Mouse (Mus musculus): ENCODE results near the gene Birc6. TPM values are rescaled to one million over a fixed set of nuclear protein-coding genes. Genes with fewer than 3 reads are reported as not detected.

The Birc6 gene
- polyA plus RNA-seq, 1 experiment from 2014 or later, result 102 TPM

DNA sequence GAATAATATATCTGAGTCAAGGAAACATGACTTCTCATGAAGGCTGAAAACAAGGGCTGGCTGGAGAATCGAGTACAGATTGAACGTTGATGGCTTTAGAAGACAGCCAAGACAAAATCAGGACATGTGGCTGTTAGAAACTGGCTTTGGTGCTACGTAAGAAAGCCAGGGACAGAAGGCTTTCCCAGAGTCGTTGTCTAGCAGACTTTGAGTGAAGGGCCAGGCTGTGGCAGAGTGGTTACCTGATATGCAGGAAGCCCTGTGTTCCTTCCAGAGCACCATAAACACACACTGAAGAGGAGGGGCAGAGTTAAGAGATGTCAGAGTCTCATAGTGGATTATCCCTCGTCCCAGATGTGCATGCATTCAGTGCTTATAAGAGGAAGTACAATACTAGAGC lies 49.1 kb downstream of the Birc6 start:
- Histone ChIP-seq H3K27ac (no peak overlapping the region), H3K9me3 (no peaks in the 10 kb centered on the region), H3K27me3 (no peaks in the 10 kb centered on the region), H3K36me3 (peaks cover 27% of the 10 kb centered on the region), H3K4me2 (no peak overlapping the region), H3K4me3 (no peak overlapping the region), H3K9ac (no peak overlapping the region), H3K4me1 (replicated peaks) (no peaks in the 10 kb centered on the region)
- WGBS, result 80% methylated on average over 5 of the region's 5 CpGs
- no peak for ATAC-seq (ENCODE audit: low FRiP score)

DNA sequence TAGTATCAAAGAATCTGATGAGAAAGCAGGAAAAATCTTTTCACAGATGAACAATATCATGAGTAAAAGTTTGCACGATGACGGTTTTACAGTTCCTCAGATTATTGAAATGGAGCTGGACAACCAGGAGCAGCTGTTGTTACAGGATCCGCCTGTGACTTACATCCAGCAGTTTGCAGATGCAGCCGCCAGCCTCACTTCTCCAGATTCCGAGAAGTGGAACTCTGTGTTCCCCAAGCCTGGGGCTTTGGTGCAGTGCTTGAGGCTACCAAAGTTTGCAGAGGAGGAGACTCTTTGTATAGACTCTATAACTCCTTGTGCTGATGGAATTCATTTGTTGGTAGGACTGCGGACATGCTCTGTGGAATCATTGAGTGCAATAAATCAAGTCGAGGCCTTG lies 51.5 kb downstream of the Birc6 start:
- no peak for ATAC-seq (ENCODE audit: low FRiP score)
- 91% methylated on average over 7 of the region's 7 CpGs for WGBS
- no peaks in the 10 kb centered on the region for H3K27me3 ChIP-seq

DNA sequence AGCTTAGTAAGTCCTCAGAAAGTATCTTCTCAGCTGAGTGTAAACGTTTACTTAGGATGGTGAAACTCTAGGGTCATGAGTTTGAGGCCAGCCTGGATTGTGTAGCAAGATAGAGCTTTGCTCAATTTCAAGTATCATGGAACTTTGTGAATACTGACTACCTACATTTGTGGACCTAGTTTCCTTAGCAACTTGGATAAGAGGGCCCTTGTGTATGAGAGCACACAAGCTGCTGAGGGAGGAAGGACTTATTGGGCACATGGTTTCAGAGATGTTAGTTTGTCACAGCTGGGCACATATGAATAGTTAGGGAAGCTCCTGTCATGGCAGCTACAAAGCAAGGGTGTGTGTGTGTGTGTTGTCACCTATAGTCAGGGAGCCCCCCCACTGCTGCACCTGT lies 52.6 kb downstream of the Birc6 start:
- no peak for ATAC-seq (ENCODE audit: low FRiP score)
- Histone ChIP-seq H3K4me2 (no peak overlapping the region), H3K36me3 (peaks cover 22% of the 10 kb centered on the region), H3K27ac (no peak overlapping the region), H3K4me3 (no peak overlapping the region), H3K9ac (no peak overlapping the region), H3K4me1 (replicated peaks) (no peaks in the 10 kb centered on the region), H3K9me3 (no peaks in the 10 kb centered on the region), H3K27me3 (no peaks in the 10 kb centered on the region)
- 96% methylated on average over 1 of the region's 1 CpGs for WGBS

More for the DNA sequence above, 51.5 kb downstream of the Birc6 start:
- Histone ChIP-seq H3K36me3 (peaks cover 22% of the 10 kb centered on the region), H3K9me3 (no peaks in the 10 kb centered on the region), H3K4me1 (replicated peaks) (no peaks in the 10 kb centered on the region), H3K4me2 (no peak overlapping the region), H3K27ac (no peak overlapping the region), H3K9ac (no peak overlapping the region), H3K4me3 (no peak overlapping the region)

DNA sequence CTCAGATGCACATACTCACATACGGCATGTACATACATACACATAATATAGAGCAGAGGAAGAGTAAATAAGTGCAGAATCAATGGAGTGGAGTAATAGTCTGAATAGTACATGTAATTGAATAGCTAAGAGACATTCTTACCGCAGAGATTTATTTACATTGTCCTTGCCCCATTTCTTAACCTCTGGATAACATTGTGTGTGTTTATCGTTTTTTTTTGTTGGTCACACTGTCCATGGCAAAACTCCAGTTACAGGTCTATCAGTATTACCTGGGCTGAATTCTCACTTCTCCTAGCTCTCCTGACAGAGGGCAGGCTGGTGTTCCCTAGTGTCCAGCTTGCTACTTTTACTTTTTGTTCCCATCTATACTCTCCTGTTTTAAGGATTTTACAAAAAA lies 58.7 kb downstream of the Birc6 start:
- Histone ChIP-seq H3K4me3 (no peak overlapping the region), H3K4me1 (replicated peaks) (no peaks in the 10 kb centered on the region), H3K36me3 (peaks cover 12% of the 10 kb centered on the region), H3K9me3 (no peaks in the 10 kb centered on the region), H3K27ac (no peak overlapping the region), H3K9ac (no peak overlapping the region), H3K27me3 (no peaks in the 10 kb centered on the region), H3K4me2 (no peak overlapping the region)
- whole genome bisulfite sequencing, result 89% methylated on average over 3 of the region's 3 CpGs
- ATAC-seq (ENCODE audit: low FRiP score), result no peak

DNA sequence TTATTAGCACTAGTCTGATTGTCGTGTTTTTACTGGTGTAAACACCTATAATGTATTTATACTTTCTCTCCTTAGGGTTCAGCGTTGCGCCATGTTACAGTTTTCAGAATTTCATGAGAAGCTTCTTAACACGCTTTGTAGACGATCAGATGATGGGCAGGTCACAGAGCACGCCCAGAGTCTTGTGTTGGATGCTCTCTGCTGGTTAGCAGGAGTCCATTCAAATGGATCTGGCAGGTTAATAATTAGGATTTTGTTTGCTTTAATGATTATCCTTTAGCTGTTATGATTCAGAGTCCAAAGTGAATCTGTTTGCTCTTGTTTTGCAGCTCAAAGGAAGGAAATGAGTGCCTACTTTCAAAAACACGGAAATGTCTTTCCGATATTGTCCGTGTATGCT lies 70.8 kb downstream of the Birc6 start:
- no peaks in the 10 kb centered on the region for H3K9me3 ChIP-seq
- no peak overlapping the region for H3K4me2 ChIP-seq
- no peaks in the 10 kb centered on the region for H3K4me1 ChIP-seq (replicated peaks)
- no peak overlapping the region for H3K27ac ChIP-seq
- ATAC-seq (ENCODE audit: low FRiP score), result no peak
- no peak overlapping the region for H3K4me3 ChIP-seq
- H3K36me3 ChIP-seq, result peaks cover 56% of the 10 kb centered on the region
- no peak overlapping the region for H3K9ac ChIP-seq
- no peaks in the 10 kb centered on the region for H3K27me3 ChIP-seq
- WGBS, result 95% methylated on average over 9 of the region's 9 CpGs

DNA sequence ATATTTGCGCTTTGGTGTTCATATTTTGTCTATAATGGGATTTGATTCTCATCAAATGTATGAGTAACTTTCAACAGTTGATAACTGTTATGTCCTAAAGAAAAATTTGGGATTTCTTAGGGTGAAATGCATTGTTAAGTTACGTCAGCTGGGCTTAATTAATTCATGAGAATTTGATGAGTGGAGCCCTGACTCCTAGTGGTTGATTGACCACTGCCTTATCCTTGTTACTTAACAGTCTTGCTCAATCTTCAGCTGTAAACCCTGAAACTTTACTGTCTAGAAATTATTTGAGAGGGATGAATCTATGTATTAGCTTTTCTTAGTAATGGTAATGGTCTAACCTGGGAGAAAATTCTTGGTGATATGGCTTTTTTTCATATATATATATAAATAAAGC lies 71.3 kb downstream of the Birc6 start:
- Histone ChIP-seq H3K27me3 (no peaks in the 10 kb centered on the region), H3K36me3 (peaks cover 55% of the 10 kb centered on the region)
- 90% methylated on average over 2 of the region's 2 CpGs for WGBS

DNA sequence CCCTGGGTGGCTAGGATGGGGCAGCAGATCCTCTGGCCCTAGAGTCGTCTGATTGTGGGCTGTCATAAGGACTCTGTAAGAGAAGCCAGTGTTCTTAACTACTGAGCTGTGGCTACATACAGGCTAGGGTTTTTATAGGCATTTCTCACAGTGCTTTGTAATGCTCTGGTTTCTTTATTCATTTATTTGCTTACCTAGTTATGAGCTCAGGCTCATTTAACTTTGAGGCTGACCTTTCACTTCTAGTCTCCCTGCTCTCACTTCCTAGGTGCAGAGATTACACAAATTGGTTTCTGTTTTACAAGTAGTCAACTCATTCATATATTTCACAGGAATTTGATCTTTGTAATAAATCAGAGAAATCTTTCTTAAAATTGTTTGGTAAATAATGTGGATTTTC lies 73.1 kb downstream of the Birc6 start:
- ATAC-seq (ENCODE audit: low FRiP score), result no peak
- Histone ChIP-seq H3K4me1 (replicated peaks) (no peaks in the 10 kb centered on the region), H3K4me2 (no peak overlapping the region), H3K27me3 (no peaks in the 10 kb centered on the region), H3K4me3 (no peak overlapping the region), H3K9ac (no peak overlapping the region), H3K9me3 (no peaks in the 10 kb centered on the region), H3K27ac (no peak overlapping the region), H3K36me3 (peaks cover 53% of the 10 kb centered on the region)
- 89% methylated on average over 1 of the region's 1 CpGs for WGBS

More for the DNA sequence above, 71.3 kb downstream of the Birc6 start:
- Histone ChIP-seq H3K4me3 (no peak overlapping the region), H3K4me1 (replicated peaks) (no peaks in the 10 kb centered on the region), H3K9ac (no peak overlapping the region), H3K27ac (no peak overlapping the region), H3K4me2 (no peak overlapping the region), H3K9me3 (no peaks in the 10 kb centered on the region)
- ATAC-seq (ENCODE audit: low FRiP score), result no peak

DNA sequence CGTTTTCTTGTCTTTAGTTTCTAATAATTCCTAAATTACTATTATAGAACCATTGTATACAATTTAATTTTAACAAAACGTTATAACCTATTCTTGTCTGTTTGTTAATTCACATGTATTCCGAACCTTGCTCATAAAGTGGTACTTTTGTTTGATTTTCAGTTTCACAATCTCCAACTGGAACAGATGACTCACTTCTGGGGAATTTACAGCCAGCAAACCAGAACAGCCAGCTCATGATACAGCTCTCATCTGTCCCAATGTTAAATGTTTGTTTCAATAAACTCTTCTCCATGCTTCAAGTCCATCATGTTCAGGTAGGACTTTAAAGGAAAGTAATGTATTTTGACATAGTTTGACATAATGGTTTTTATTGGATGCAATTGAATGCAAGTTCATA lies 102.7 kb downstream of the Birc6 start:
- 96% methylated on average over 3 of the region's 3 CpGs for WGBS
- Histone ChIP-seq H3K36me3 (peaks cover 63% of the 10 kb centered on the region), H3K4me1 (replicated peaks) (no peaks in the 10 kb centered on the region), H3K27me3 (no peaks in the 10 kb centered on the region), H3K4me2 (no peak overlapping the region), H3K9me3 (no peaks in the 10 kb centered on the region), H3K27ac (no peak overlapping the region), H3K4me3 (no peak overlapping the region), H3K9ac (no peak overlapping the region)
- no peak for ATAC-seq (ENCODE audit: low FRiP score)

DNA sequence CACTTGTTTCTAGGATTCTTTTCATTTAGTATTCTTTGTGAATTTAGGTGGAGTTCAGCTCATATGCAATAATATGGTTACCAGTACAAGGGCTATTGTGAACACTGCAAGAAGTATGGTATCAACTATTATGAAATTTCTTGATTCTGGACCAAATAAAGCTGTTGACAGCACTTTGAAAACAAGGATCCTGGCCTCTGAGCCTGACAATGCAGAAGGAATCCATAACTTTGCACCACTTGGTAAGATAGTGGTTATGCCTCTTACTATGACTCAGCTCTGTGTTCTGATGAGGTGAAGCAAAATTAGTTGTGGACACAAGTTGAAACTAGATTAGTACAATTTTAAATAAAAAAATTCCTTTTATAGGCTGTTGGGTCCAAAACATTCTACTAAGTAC lies 114.3 kb downstream of the Birc6 start:
- ATAC-seq (ENCODE audit: low FRiP score), result no peak
- H3K36me3 ChIP-seq, result peaks cover 70% of the 10 kb centered on the region

DNA sequence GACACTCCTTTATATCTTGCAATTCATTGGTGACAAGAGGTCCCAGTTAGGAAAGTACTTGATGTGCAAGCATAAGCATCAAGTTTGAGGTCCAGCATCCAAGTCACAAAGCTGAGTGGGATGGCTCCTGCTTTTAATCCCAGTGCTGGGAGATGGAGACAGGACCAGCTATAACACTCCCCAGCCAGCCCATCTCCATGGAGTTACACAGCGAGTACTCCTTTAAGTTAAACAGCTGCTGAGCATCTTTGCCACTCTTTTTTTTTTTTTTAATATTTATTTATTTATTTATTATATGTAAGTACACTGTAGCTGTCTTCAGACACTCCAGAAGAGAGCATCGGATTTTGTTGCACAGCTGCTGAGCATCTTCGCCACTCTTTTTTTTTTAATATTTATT lies 130.3 kb downstream of the Birc6 start:
- H3K27ac ChIP-seq, result no peak overlapping the region
- no peak overlapping the region for H3K9ac ChIP-seq
- WGBS, result 99% methylated on average over 3 of the region's 3 CpGs
- H3K4me2 ChIP-seq, result no peak overlapping the region
- no peak overlapping the region for H3K4me3 ChIP-seq
- ATAC-seq (ENCODE audit: low FRiP score), result no peak
- H3K4me1 ChIP-seq (replicated peaks), result no peaks in the 10 kb centered on the region
- peaks cover 59% of the 10 kb centered on the region for H3K36me3 ChIP-seq
- no peaks in the 10 kb centered on the region for H3K27me3 ChIP-seq
- H3K9me3 ChIP-seq, result no peaks in the 10 kb centered on the region

More for the DNA sequence above, 114.3 kb downstream of the Birc6 start:
- no peak overlapping the region for H3K4me3 ChIP-seq
- H3K27ac ChIP-seq, result no peak overlapping the region
- no peaks in the 10 kb centered on the region for H3K27me3 ChIP-seq
- H3K4me1 ChIP-seq (replicated peaks), result no peaks in the 10 kb centered on the region
- no peak overlapping the region for H3K4me2 ChIP-seq
- no peaks in the 10 kb centered on the region for H3K9me3 ChIP-seq
- H3K9ac ChIP-seq, result no peak overlapping the region

DNA sequence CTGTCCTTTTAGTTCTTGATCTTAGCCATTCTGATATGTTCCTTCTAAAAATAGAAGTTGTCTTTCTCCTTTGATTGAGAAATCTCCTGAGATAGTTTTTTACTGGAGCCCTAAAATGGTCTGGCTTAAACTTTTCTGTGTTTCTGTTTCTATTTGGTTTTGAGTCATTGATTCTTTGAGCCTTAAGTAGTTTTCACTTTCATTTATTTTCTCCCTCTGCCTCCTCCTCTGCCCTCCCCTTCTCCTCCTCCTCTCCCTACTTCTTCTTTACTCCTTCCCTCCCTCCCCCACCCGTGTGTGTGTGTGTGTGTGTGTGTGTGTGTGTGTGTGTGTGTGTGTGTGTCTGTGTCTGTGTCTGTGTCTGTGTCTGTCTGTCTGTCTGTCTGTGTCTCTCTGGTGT lies 139.9 kb downstream of the Birc6 start:
- peaks cover 65% of the 10 kb centered on the region for H3K36me3 ChIP-seq
- H3K4me1 ChIP-seq (replicated peaks), result no peaks in the 10 kb centered on the region
- no peak overlapping the region for H3K4me2 ChIP-seq
- no peaks in the 10 kb centered on the region for H3K27me3 ChIP-seq
- no peak for ATAC-seq (ENCODE audit: low FRiP score)
- no peak overlapping the region for H3K27ac ChIP-seq
- no peak overlapping the region for H3K4me3 ChIP-seq
- no peaks in the 10 kb centered on the region for H3K9me3 ChIP-seq
- H3K9ac ChIP-seq, result no peak overlapping the region
- WGBS, result 100% methylated on average over 1 of the region's 1 CpGs

DNA sequence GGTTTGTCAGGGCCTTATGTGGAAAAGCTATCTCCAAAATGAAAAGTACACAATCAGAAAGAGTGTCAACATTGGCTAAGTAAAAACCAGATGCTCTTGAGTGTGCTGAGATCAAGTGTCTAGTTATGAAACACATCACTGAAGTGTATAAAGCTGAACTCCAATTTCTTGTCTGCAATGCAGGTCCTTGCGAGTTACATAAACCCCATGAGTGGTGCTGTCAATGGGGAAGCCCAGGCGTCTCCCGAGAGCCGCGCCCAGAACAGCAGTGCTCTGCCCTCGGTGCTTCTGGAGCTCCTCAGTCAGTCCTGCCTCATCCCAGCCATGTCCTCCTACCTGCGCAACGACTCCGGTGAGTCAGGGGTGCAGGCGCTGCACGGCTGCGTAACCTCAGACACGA lies 141.9 kb downstream of the Birc6 start:
- H3K4me3 ChIP-seq, result no peak overlapping the region
- H3K9ac ChIP-seq, result no peak overlapping the region
- H3K36me3 ChIP-seq, result peaks cover 51% of the 10 kb centered on the region

DNA sequence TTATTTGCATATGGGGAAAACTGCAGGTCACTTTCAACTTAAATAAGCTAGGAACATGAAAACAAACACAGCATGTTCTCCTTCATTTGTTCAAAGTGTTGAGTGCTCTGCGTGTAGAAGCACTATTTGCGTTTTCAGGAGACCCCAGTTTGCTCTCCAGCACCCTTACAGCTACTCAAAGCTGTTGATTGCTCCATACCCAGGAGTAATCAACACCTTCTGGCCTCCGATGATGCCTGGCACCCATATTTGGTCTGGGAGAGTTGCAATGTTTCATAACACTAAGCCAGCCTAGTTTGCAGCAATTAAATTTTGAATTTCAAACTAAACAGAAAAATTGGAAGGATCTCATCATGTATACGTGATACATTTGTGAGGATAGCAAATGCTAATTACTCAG lies 144.4 kb downstream of the Birc6 start:
- Histone ChIP-seq H3K9me3 (no peaks in the 10 kb centered on the region), H3K9ac (no peak overlapping the region), H3K4me2 (no peak overlapping the region), H3K4me1 (replicated peaks) (no peaks in the 10 kb centered on the region), H3K27ac (no peak overlapping the region), H3K36me3 (peaks cover 49% of the 10 kb centered on the region), H3K27me3 (no peaks in the 10 kb centered on the region), H3K4me3 (no peak overlapping the region)
- ATAC-seq (ENCODE audit: low FRiP score), result no peak
- WGBS, result 88% methylated on average over 4 of the region's 4 CpGs

More for the DNA sequence above, 141.9 kb downstream of the Birc6 start:
- ATAC-seq (ENCODE audit: low FRiP score), result no peak
- Histone ChIP-seq H3K27ac (no peak overlapping the region), H3K9me3 (no peaks in the 10 kb centered on the region), H3K27me3 (no peaks in the 10 kb centered on the region), H3K4me2 (no peak overlapping the region), H3K4me1 (replicated peaks) (no peaks in the 10 kb centered on the region)
- WGBS, result 95% methylated on average over 13 of the region's 13 CpGs

DNA sequence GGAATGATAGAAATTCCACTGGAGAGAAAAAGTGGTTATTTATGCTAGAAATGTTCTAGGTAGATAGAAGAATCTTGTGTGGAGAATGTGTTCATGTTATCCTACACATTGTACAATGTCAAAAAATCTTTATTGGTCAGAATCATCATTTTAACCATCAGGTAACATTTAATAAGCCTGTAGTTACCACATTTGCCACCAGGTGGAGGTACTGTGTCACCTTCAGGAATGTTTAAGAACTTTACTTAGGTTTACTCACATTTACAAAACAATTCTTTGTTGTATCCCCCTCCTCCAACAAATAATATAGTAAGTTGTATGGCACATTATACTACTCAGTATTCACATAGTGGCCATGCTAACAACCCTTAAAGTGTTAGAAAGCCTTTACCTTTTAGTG lies 145.2 kb downstream of the Birc6 start:
- H3K4me1 ChIP-seq (replicated peaks), result no peaks in the 10 kb centered on the region
- no peak overlapping the region for H3K9ac ChIP-seq
- H3K4me3 ChIP-seq, result no peak overlapping the region
- H3K27me3 ChIP-seq, result no peaks in the 10 kb centered on the region
- no peak overlapping the region for H3K27ac ChIP-seq
- no peaks in the 10 kb centered on the region for H3K9me3 ChIP-seq
- no peak for ATAC-seq (ENCODE audit: low FRiP score)
- no peak overlapping the region for H3K4me2 ChIP-seq
- peaks cover 55% of the 10 kb centered on the region for H3K36me3 ChIP-seq

Measured in hindbrain, embryonic 13.5 days (tissue).